Mouse (Mus musculus): ENCODE data around the gene Tsks.

Tsks gene

DNA sequence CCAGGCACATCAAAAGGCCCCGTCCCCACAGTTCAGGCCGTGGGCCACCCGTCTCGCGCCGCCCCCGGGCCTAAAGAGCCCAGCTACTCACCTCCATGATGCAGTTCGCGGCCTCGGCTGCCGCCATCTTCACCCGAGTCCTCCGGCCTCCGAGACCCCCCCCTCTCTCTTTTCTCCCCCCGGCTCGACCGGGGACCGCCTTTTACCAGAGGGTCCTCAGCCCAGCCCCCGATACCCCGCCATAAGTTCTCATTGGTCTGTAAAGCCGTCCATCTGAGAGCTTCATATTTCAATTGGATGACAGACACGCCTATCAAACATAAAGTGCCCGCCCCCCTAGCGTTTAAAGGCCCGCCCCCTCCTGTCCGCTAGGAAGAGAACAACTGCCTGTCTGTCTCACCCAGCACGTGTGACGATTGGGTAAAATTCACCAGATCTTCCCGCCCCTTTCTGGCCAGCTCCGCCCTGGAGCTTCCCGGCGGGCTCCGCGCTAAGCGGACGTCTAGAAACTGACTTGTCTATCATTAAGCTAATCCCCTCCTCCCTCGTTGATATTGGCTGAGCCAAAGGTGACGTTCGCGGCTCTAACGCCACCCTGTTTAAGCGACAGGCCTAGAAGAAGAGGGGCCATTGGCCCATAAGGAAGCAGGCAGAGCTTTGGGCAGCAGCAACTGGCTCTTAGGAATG lies 43.3 kb downstream of the Tsks start, which contains the start of gene Prmt1:
Gene Prmt1 (minus strand): TSS at position 377 of the 687 bp plus-strand sequence.
- Histone ChIP-seq H3K36me3 (ENCODE audit: insufficient read depth, low read length) (peaks cover 70% of the 10 kb centered on the region), H3K27me3 (ENCODE audit: insufficient read depth, low read length) (no peaks in the 10 kb centered on the region), H3K4me3 (replicated peaks; ENCODE audit: low read length) (peak within 1 kb of the TSS; percentile 99), H3K4me1 (replicated peaks; ENCODE audit: low read depth, low read length) (peaks cover 69% of the 10 kb centered on the region), H3K9me3 (ENCODE audit: low read length) (no peaks in the 10 kb centered on the region)
- no peak for TF ChIP-seq NANOG (IDR thresholded peaks at IDR 0.05; ENCODE audit: borderline replicate concordance, low read length)
- TF ChIP-seq CTCF (conservative IDR thresholded peaks at IDR 0.05; ENCODE audit: low read length) = no peak
- no peak for TF ChIP-seq POU5F1 (IDR thresholded peaks at IDR 0.05; ENCODE audit: borderline replicate concordance, low read length)

DNA sequence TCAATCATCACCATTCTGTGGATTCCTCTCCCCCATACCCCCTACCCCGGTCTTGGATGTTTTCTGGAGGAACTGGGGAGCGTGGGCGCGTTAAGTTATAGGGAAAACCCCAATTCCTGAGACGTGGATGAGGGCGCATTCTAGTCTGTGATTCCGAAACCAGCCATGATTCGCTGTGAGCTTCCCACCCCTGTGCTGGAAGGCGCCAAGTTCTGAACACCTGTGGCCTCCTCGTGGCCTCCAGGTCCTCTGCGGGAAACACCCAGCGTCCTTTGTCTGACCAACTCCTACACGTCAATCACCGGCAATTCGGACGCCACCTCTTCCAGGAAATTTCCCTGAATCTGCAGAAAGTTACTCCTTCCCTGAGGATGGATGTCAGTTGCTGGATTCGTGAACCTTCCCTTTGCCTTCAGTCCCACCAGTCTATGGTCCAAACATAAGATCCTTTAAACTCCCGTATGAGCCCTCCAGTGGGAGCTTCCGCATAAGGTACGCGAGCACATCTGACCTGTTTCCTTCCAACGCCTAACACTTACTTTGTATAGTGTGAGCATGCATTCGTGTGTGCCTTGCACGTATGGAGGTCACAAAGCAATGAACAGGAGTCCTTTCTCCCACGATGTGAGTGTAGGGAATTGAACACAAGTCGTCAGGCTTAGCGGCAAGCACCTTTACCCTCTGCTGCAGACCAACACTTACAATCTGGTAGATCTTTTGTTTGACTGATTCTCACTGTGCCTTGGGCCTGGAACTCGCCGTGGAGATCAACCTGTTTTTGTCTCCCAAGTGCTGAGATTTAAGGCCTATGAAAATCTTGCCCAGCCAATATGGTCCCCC lies 44.1 kb downstream of the Tsks start:
- no peaks in the 10 kb centered on the region for H3K9me3 ChIP-seq (ENCODE audit: low read length)
- peak overlapping the region; percentile 85 for H3K4me3 ChIP-seq (replicated peaks; ENCODE audit: low read length)
- H3K36me3 ChIP-seq (ENCODE audit: insufficient read depth, low read length) = peaks cover 70% of the 10 kb centered on the region
- H3K27me3 ChIP-seq (ENCODE audit: insufficient read depth, low read length) = no peaks in the 10 kb centered on the region
- no peak for TF ChIP-seq NANOG (IDR thresholded peaks at IDR 0.05; ENCODE audit: borderline replicate concordance, low read length)
- no peak for TF ChIP-seq CTCF (conservative IDR thresholded peaks at IDR 0.05; ENCODE audit: low read length)
- TF ChIP-seq POU5F1 (IDR thresholded peaks at IDR 0.05; ENCODE audit: borderline replicate concordance, low read length) = no peak
- H3K4me1 ChIP-seq (replicated peaks; ENCODE audit: low read depth, low read length) = peaks cover 62% of the 10 kb centered on the region

DNA sequence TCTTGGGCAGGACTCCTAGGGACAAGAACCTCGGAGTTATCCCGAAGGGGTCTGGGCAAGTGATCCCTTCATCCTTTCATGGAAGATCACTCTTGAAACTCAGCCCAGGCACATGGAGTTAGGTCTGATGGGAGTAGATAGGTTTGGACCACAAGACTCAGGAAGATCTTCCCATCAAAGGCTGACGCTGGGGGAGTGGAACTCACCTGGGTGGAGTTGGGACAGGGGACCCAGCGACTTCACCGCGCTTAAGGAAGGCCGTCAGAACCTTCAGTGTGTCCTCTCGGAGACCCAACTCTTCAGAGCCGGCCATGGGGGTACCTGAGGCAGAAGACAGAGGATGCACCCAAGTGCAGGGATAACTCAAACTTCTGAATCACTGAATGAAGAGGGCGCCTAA lies 53.7 kb downstream of the Tsks start:
- Histone ChIP-seq H3K4me1 (replicated peaks; ENCODE audit: low read depth, low read length) (peaks cover 85% of the 10 kb centered on the region), H3K36me3 (ENCODE audit: insufficient read depth, low read length) (peaks cover 71% of the 10 kb centered on the region), H3K4me3 (replicated peaks; ENCODE audit: low read length) (peak overlapping the region; percentile 91), H3K27me3 (ENCODE audit: insufficient read depth, low read length) (no peaks in the 10 kb centered on the region), H3K9me3 (ENCODE audit: low read length) (no peaks in the 10 kb centered on the region)
- no peak for TF ChIP-seq POU5F1 (IDR thresholded peaks at IDR 0.05; ENCODE audit: borderline replicate concordance, low read length)
- TF ChIP-seq CTCF (conservative IDR thresholded peaks at IDR 0.05; ENCODE audit: low read length) = no peak
- no peak for TF ChIP-seq NANOG (IDR thresholded peaks at IDR 0.05; ENCODE audit: borderline replicate concordance, low read length)

DNA sequence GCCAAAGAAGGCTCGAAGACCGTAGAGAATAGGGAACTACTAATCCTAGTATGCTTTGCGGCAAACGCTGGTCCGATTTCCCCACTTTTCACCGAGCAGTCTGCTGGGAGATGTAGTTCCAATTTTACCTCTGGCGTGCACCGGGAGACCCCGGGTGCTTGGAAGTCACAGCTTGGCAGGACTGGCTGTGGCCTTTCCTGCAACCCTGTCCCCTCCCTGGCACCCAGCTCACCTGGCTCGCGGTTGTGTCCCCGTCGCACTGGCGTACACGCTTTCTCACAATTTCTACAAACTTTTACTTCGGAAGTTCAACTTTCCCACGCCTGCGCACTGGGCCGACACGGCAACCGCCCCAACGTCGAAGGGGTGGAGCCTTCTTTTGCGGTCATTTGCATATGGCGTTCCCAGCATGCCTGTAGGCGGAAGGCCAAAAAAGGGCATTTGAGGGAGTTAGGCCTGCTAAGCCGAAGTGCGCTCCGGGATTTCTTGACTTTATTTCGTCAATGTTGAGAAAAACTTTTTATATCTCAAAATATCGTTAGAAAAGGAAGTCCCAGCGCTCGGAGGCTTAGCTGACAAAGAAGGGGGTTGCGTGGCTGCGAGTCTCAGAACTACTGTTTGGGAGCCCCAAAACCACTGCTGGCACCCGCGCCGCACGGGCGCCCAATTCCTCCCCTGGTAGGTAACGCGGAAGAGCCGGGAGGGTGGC lies 54.4 kb downstream of the Tsks start, which contains the start of gene Irf3:
Gene Irf3 (plus strand): TSS at position 418 of the 709 bp plus-strand sequence.
- Histone ChIP-seq H3K4me3 (replicated peaks; ENCODE audit: low read length) (peak within 1 kb of the TSS; percentile 91), H3K27me3 (ENCODE audit: insufficient read depth, low read length) (no peaks in the 10 kb centered on the region), H3K36me3 (ENCODE audit: insufficient read depth, low read length) (peaks cover 71% of the 10 kb centered on the region), H3K4me1 (replicated peaks; ENCODE audit: low read depth, low read length) (peaks cover 88% of the 10 kb centered on the region), H3K9me3 (ENCODE audit: low read length) (no peaks in the 10 kb centered on the region)
- no peak for TF ChIP-seq POU5F1 (IDR thresholded peaks at IDR 0.05; ENCODE audit: borderline replicate concordance, low read length)
- TF ChIP-seq CTCF (conservative IDR thresholded peaks at IDR 0.05; ENCODE audit: low read length) = no peak
- no peak for TF ChIP-seq NANOG (IDR thresholded peaks at IDR 0.05; ENCODE audit: borderline replicate concordance, low read length)

DNA sequence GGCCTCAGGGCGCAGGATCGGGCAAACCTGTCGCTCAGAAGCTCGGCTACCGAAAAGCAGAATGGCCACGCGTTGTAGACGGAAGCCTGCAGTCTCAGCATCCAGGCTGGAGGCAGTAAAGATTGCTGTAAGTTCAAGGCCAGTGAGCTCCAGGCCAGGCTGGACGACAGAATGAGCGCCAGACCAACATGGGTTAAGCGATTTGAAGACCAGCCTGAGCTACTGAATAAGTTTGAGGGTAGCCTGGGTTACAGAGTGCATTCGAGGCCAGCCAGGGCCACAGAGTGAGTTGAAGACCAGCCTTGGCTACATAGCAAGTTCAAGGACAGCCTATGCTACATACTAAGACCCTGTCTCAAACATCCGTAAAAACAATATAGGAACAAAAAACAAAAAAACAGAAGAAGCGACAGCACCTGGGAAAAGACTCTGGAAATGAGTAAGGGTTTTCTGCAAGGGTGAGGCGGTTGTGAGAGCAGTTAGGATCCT lies 55.0 kb downstream of the Tsks start:
- Histone ChIP-seq H3K4me1 (replicated peaks; ENCODE audit: low read depth, low read length) (peaks cover 85% of the 10 kb centered on the region), H3K27me3 (ENCODE audit: insufficient read depth, low read length) (no peaks in the 10 kb centered on the region), H3K9me3 (ENCODE audit: low read length) (no peaks in the 10 kb centered on the region), H3K36me3 (ENCODE audit: insufficient read depth, low read length) (peaks cover 71% of the 10 kb centered on the region), H3K4me3 (replicated peaks; ENCODE audit: low read length) (peak overlapping the region; percentile 91)
- TF ChIP-seq POU5F1 (IDR thresholded peaks at IDR 0.05; ENCODE audit: borderline replicate concordance, low read length) = no peak
- no peak for TF ChIP-seq NANOG (IDR thresholded peaks at IDR 0.05; ENCODE audit: borderline replicate concordance, low read length)
- TF ChIP-seq CTCF (conservative IDR thresholded peaks at IDR 0.05; ENCODE audit: low read length) = no peak

DNA sequence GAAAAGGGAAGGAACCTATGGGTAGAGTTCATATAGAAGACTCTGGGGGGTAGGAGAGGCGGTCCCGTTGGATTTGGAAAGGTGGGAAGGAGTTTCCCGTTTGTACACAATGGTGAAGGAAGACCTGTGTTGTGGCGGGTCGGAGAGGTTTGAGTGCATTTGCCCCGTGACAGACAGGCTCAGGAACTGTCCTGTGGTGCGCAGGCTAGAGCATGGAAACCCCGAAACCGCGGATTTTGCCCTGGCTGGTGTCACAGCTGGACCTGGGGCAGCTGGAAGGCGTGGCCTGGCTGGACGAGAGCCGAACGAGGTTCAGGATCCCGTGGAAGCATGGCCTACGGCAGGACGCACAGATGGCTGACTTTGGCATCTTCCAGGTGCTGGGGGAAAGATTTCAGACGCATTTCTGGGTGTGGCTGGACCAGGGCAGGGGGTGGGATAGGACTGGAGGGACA lies 55.5 kb downstream of the Tsks start, which contains the start of gene Bcl2l12:
Gene Bcl2l12 (minus strand): TSS at position 212 of the 455 bp plus-strand sequence.
- TF ChIP-seq NANOG (IDR thresholded peaks at IDR 0.05; ENCODE audit: borderline replicate concordance, low read length) (no peak), CTCF (conservative IDR thresholded peaks at IDR 0.05; ENCODE audit: low read length) (no peak), POU5F1 (IDR thresholded peaks at IDR 0.05; ENCODE audit: borderline replicate concordance, low read length) (no peak)

DNA sequence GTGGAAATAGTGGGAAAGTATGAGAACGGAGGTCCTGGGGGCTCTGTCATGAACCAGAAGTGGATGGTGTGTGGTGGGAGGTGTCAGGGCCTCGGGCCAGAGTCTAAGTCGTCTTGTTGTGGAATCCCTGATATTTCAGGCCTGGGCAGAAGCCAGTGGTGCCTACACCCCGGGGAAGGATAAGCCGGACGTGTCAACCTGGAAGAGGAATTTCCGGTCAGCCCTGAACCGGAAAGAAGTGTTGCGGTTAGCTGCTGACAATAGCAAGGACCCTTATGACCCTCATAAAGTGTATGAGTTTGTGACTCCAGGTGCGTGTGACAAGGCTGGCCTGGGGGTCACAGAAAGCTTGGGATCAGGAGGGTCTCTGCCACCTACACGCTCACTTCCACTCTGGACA lies 56.7 kb downstream of the Tsks start:
- no peaks in the 10 kb centered on the region for H3K27me3 ChIP-seq (ENCODE audit: insufficient read depth, low read length)
- H3K4me1 ChIP-seq (replicated peaks; ENCODE audit: low read depth, low read length) = peaks cover 73% of the 10 kb centered on the region
- H3K36me3 ChIP-seq (ENCODE audit: insufficient read depth, low read length) = peaks cover 70% of the 10 kb centered on the region
- no peaks in the 10 kb centered on the region for H3K9me3 ChIP-seq (ENCODE audit: low read length)
- TF ChIP-seq NANOG (IDR thresholded peaks at IDR 0.05; ENCODE audit: borderline replicate concordance, low read length) (no peak), CTCF (conservative IDR thresholded peaks at IDR 0.05; ENCODE audit: low read length) (no peak), POU5F1 (IDR thresholded peaks at IDR 0.05; ENCODE audit: borderline replicate concordance, low read length) (no peak)
- H3K4me3 ChIP-seq (replicated peaks; ENCODE audit: low read length) = peak overlapping the region; percentile 20; the same call in 1 of the 2 replicates

More for the DNA sequence above, 55.5 kb downstream of the Tsks start, which contains the start of gene Bcl2l12:
- H3K9me3 ChIP-seq (ENCODE audit: low read length) = no peaks in the 10 kb centered on the region
- H3K36me3 ChIP-seq (ENCODE audit: insufficient read depth, low read length) = peaks cover 71% of the 10 kb centered on the region
- H3K27me3 ChIP-seq (ENCODE audit: insufficient read depth, low read length) = no peaks in the 10 kb centered on the region
- peak within 1 kb of the TSS; percentile 91 for H3K4me3 ChIP-seq (replicated peaks; ENCODE audit: low read length)
- H3K4me1 ChIP-seq (replicated peaks; ENCODE audit: low read depth, low read length) = peaks cover 83% of the 10 kb centered on the region

Measured in E14TG2a.4 (cell line).